Mouse (Mus musculus) neural tube, embryonic 14.5 days (tissue): ENCODE measurements around the gene Map2k2. TPM values are rescaled to one million over a fixed set of nuclear protein-coding genes. Genes with fewer than 3 reads are reported as not detected.
"Not testable (repeated sequence)": the region's sequence is repeated elsewhere in the genome, so short reads cannot be mapped to it uniquely, and the experiment has no call there.

Experiments
- ATAC-seq: fragments of 200-750 bp; cut with Nextera tagmentation; 2 replicates; pipeline ENCODE4 v1.8.0; 2017; ENCODE audit warnings: low read depth, mild to moderate bottlenecking, moderate TSS enrichment, moderate library complexity
- H3K27ac ChIP-seq: fragments of 300-500 bp; sonication (generic); 2 replicates; pipeline ENCODE4 v1.5.1; 2014; ENCODE audit warnings: low read depth, mild to moderate bottlenecking, control low read depth, low read length, moderate library complexity, mixed read lengths
- H3K27me3 ChIP-seq: fragments of 300-500 bp; sonication (generic); 2 replicates; pipeline ENCODE4 v1.6.1; 2014; ENCODE audit warnings: low read length; ENCODE audit not compliant: control insufficient read depth, insufficient read depth
- H3K36me3 ChIP-seq: fragments of 300-500 bp; sonication (generic); 2 replicates; pipeline ENCODE4 v1.6.1; 2014; ENCODE audit warnings: low read length, mixed read lengths; ENCODE audit not compliant: control insufficient read depth, insufficient read depth
- H3K4me1 ChIP-seq: fragments of 300-500 bp; sonication (generic); 2 replicates; pipeline ENCODE4 v1.6.1; 2014; ENCODE audit warnings: low read length; ENCODE audit not compliant: control insufficient read depth, insufficient read depth
- H3K4me2 ChIP-seq: fragments of 300-500 bp; sonication (generic); 2 replicates; pipeline ENCODE4 v1.6.1; 2014; ENCODE audit warnings: mild to moderate bottlenecking, low read depth, low read length, control low read depth
- H3K4me3 ChIP-seq: fragments of 300-500 bp; sonication (generic); 2 replicates; pipeline ENCODE4 v1.5.1; 2014; ENCODE audit warnings: low read depth, low read length, control low read depth, mixed read lengths
- H3K9ac ChIP-seq: fragments of 300-500 bp; sonication (generic); replicated peaks from 2 replicates; pipeline ENCODE4 v1.6.1; 2014; ENCODE audit warnings: low read depth, mild to moderate bottlenecking, control low read depth, low read length, mixed read lengths
- H3K9me3 ChIP-seq: fragments of 300-500 bp; sonication (generic); 2 replicates; pipeline ENCODE4 v1.6.1; 2016; ENCODE audit warnings: low read length; ENCODE audit not compliant: control insufficient read depth
- WGBS: fragments of 180-500 bp; shearing (Covaris S2); extraction: QIAGEN DNeasy Blood & Tissue Kit; methylation state at CpG from one replicate; pipeline ENCODE4 v1.1.7; 2014; 5-methylcytosine and 5-hydroxymethylcytosine counted together
- polyA plus RNA-seq: library from polyadenylated mRNA; unstranded; fragments of >200 nt; fragmentation: Nextera tagmentation; extraction: Ambion mirVana; gene quantifications from 2 replicates; pipeline ENCODE4 v1.2.1, GENCODE M21; 2014

Map2k2 gene
- polyA plus RNA-seq, 1 experiment from 2014 or later = 228 TPM

GRCm38 (mm10) chr10:81176466-81177271, 71.0 kb downstream of the Map2k2 start, which contains the start of gene Eef2:
Gene Eef2, plus strand, starts transcription at chr10:81176631.
- WGBS = under 1% methylated on average over 77 of the region's 77 CpGs
- ATAC-seq = peak; percentile 69

DNA sequence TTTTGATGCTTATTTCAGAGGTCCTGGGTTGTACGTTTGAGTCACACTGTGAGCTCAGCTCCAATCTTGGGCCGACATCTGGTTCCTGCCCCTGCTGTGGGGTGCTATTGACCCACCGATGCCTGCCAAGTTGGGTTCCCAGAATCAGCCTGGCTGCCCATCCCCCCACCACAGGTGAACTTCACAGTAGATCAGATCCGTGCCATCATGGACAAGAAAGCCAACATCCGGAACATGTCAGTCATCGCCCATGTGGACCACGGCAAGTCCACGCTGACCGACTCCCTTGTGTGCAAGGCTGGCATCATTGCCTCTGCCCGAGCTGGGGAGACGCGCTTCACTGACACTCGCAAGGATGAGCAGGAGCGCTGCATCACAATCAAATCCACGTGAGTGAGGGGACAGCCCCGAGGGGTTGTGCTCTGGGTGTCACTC, 71.8 kb downstream of the Map2k2 start:
- no peak for ATAC-seq
- Histone ChIP-seq H3K36me3 (peaks cover 50% of the 10 kb centered on the region), H3K4me3 (peak overlapping the region; percentile 98), H3K27me3 (no peaks in the 10 kb centered on the region), H3K27ac (peak overlapping the region; percentile 81; the same call in 1 of the 2 replicates), H3K4me2 (peak overlapping the region; percentile 99), H3K9me3 (no peaks in the 10 kb centered on the region), H3K9ac (peak overlapping the region; percentile 97), H3K4me1 (peaks cover 17% of the 10 kb centered on the region)
- WGBS = 14% methylated on average over 16 of the region's 16 CpGs

More at GRCm38 (mm10) chr10:81176466-81177271, 71.0 kb downstream of the Map2k2 start, which contains the start of gene Eef2:
- H3K27me3 ChIP-seq = no peaks in the 10 kb centered on the region
- peaks cover 17% of the 10 kb centered on the region for H3K4me1 ChIP-seq
- H3K9me3 ChIP-seq = no peaks in the 10 kb centered on the region
- peak within 1 kb of the TSS; percentile 98 for H3K4me3 ChIP-seq
- peak within 1 kb of the TSS; percentile 99 for H3K4me2 ChIP-seq
- peak within 1 kb of the TSS; percentile 97 for H3K9ac ChIP-seq
- peaks cover 42% of the 10 kb centered on the region for H3K36me3 ChIP-seq
- peak within 1 kb of the TSS; percentile 81 for H3K27ac ChIP-seq

- Histone ChIP-seq H3K9me3 (no peaks in the 10 kb centered on the region), H3K27ac (no peak overlapping the region), H3K4me1 (peaks cover 17% of the 10 kb centered on the region), H3K36me3 (peaks cover 50% of the 10 kb centered on the region), H3K4me3 (peak overlapping the region; percentile 98), H3K27me3 (no peaks in the 10 kb centered on the region), H3K9ac (peak overlapping the region; percentile 97), H3K4me2 (peak overlapping the region; percentile 99)
- WGBS = 66% methylated on average over 14 of the region's 14 CpGs
- ATAC-seq = no peak
Observed at GRCm38 (mm10) chr10:81177958-81178712, 72.4 kb downstream of the Map2k2 start.

- Histone ChIP-seq H3K9ac (peak overlapping the region; percentile 1; the same call in 1 of the 2 replicates), H3K4me1 (peaks cover 18% of the 10 kb centered on the region), H3K27ac (no peak overlapping the region), H3K9me3 (no peaks in the 10 kb centered on the region), H3K4me2 (no peak overlapping the region), H3K36me3 (peaks cover 50% of the 10 kb centered on the region), H3K27me3 (no peaks in the 10 kb centered on the region), H3K4me3 (no peak overlapping the region)
- WGBS = 91% methylated on average over 11 of the region's 11 CpGs
- no peak for ATAC-seq
Observed at GRCm38 (mm10) chr10:81178927-81179326, 73.2 kb downstream of the Map2k2 start.

GRCm38 (mm10) chr10:81179451-81180342, 74.0 kb downstream of the Map2k2 start:
- Histone ChIP-seq H3K9me3 (no peaks in the 10 kb centered on the region), H3K4me3 (no peak overlapping the region), H3K9ac (no peak overlapping the region), H3K36me3 (peaks cover 50% of the 10 kb centered on the region), H3K4me2 (no peak overlapping the region), H3K27ac (no peak overlapping the region), H3K4me1 (peaks cover 16% of the 10 kb centered on the region), H3K27me3 (no peaks in the 10 kb centered on the region)
- 93% methylated on average over 32 of the region's 32 CpGs for WGBS
- no peak for ATAC-seq

- Histone ChIP-seq H3K4me3 (no peak overlapping the region), H3K36me3 (peaks cover 50% of the 10 kb centered on the region), H3K27ac (no peak overlapping the region), H3K9ac (no peak overlapping the region), H3K4me1 (peaks cover 16% of the 10 kb centered on the region), H3K9me3 (no peaks in the 10 kb centered on the region), H3K27me3 (no peaks in the 10 kb centered on the region), H3K4me2 (no peak overlapping the region)
- WGBS = 94% methylated on average over 13 of the region's 13 CpGs
- no peak for ATAC-seq
Observed at GRCm38 (mm10) chr10:81180946-81181345, 75.2 kb downstream of the Map2k2 start.

DNA sequence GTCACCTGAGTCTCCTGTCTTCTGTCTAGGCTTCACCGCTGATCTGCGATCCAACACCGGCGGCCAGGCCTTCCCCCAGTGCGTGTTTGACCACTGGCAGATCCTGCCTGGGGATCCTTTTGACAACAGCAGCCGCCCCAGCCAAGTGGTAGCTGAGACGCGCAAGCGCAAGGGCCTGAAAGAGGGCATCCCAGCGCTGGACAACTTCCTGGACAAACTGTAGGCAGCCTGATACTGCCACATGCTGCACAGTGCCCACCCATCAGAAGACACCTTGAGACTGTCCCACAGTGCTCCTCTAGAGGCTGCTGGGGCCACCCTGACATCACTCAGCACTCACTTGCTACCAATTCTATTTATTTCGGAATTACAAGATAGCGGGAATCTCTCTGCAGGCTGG, 76.1 kb downstream of the Map2k2 start:
- H3K4me2 ChIP-seq, H3K27ac ChIP-seq, H3K9me3 ChIP-seq, H3K27me3 ChIP-seq, ATAC-seq, H3K4me3 ChIP-seq, H3K9ac ChIP-seq: not testable (repeated sequence)
- H3K36me3 ChIP-seq = peaks cover 50% of the 10 kb centered on the region
- 83% methylated on average over 12 of the region's 12 CpGs for WGBS
- H3K4me1 ChIP-seq = peaks cover 16% of the 10 kb centered on the region
